Mouse (Mus musculus): ENCODE results near the gene Tex35.

GRCm38 (mm10) chr1:157137854-157138241 is 29.4 kb upstream of the Tex35 start:
- TF ChIP-seq CTCF (IDR thresholded peaks at IDR 0.05; ENCODE audit: low read depth, low read length) (no peak), POLR2A (IDR thresholded peaks at IDR 0.05; ENCODE audit: borderline replicate concordance, low read depth, low read length) (no peak)

All from bone marrow macrophage, adult 2 months (primary cell).